Mouse (Mus musculus) E14TG2a.4 (cell line): ENCODE data around the gene BC055324.

Experiments
- CTCF ChIP-seq: conservative IDR thresholded peaks from 2 replicates; pipeline ENCODE4 v1.5.1; 2014; ENCODE audit warnings: low read length
- POU5F1 ChIP-seq: IDR thresholded peaks from 2 replicates; pipeline ENCODE4 v1.6.1; 2014; ENCODE audit warnings: low read length, borderline replicate concordance

- no peak for TF ChIP-seq CTCF
- no peak for TF ChIP-seq POU5F1
Measured at GRCm38 (mm10) chr1:163931801-163932200, 62.8 kb downstream of the BC055324 start.
